Mouse (Mus musculus): Measurements from ENCODE around the gene Hmgcr. TPM values are rescaled to one million over a fixed set of nuclear protein-coding genes. Genes with fewer than 3 reads are reported as not detected.
A peak's percentile ranks its signal among the peaks of the same experiment; 100 is the strongest.

The Hmgcr gene
- polyA plus RNA-seq, 1 experiment from 2014 or later, result 26.5 TPM

- 55% methylated on average over 4 of the region's 4 CpGs for WGBS (ENCODE audit: insufficient replicate concordance)
- Histone ChIP-seq H3K27ac (ENCODE audit: low read depth) (no peak overlapping the region), H3K4me2 (ENCODE audit: low read depth, low read length) (no peak overlapping the region), H3K9ac (replicated peaks) (no peak overlapping the region), H3K27me3 (ENCODE audit: insufficient read depth, low read length) (no peaks in the 10 kb centered on the region), H3K4me1 (ENCODE audit: insufficient read depth) (no peaks in the 10 kb centered on the region), H3K36me3 (replicated peaks; ENCODE audit: insufficient read depth, low read length) (peaks cover 48% of the 10 kb centered on the region), H3K4me3 (ENCODE audit: low read depth, low read length) (no peak overlapping the region), H3K9me3 (ENCODE audit: low read length) (no peaks in the 10 kb centered on the region)
- ATAC-seq, result peak; percentile 23; the same call in 1 of the 2 replicates
- TF ChIP-seq CTCF (IDR thresholded peaks at IDR 0.05; ENCODE audit: low read depth), result no peak
- no peak for TF ChIP-seq EP300 (IDR thresholded peaks at IDR 0.05; ENCODE audit: low read depth)
- no peak for DNase-seq
These were observed 40.3 kb downstream of the Hmgcr start for GRCm38 (mm10) chr13:96630396-96630795.

- no peaks in the 10 kb centered on the region for H3K4me1 ChIP-seq (ENCODE audit: insufficient read depth)
- peaks cover 29% of the 10 kb centered on the region for H3K36me3 ChIP-seq (replicated peaks; ENCODE audit: insufficient read depth, low read length)
- 35% methylated on average over 1 of the region's 1 CpGs for WGBS (ENCODE audit: insufficient replicate concordance)
- H3K27ac ChIP-seq (ENCODE audit: low read depth), result no peak overlapping the region
- TF ChIP-seq CTCF (IDR thresholded peaks at IDR 0.05; ENCODE audit: low read depth), result no peak
- TF ChIP-seq EP300 (IDR thresholded peaks at IDR 0.05; ENCODE audit: low read depth), result no peak
- H3K4me3 ChIP-seq (ENCODE audit: low read depth, low read length), result no peak overlapping the region
- H3K4me2 ChIP-seq (ENCODE audit: low read depth, low read length), result no peak overlapping the region
- no peaks in the 10 kb centered on the region for H3K9me3 ChIP-seq (ENCODE audit: low read length)
- DNase-seq, result no peak
- H3K9ac ChIP-seq (replicated peaks), result no peak overlapping the region
- no peaks in the 10 kb centered on the region for H3K27me3 ChIP-seq (ENCODE audit: insufficient read depth, low read length)
- no peak for ATAC-seq
These were observed 49.8 kb downstream of the Hmgcr start for GRCm38 (mm10) chr13:96620891-96621290.

- Histone ChIP-seq H3K27ac (ENCODE audit: low read depth) (no peak overlapping the region), H3K4me2 (ENCODE audit: low read depth, low read length) (no peak overlapping the region), H3K4me1 (ENCODE audit: insufficient read depth) (no peaks in the 10 kb centered on the region), H3K4me3 (ENCODE audit: low read depth, low read length) (no peak overlapping the region), H3K36me3 (replicated peaks; ENCODE audit: insufficient read depth, low read length) (peaks cover 36% of the 10 kb centered on the region), H3K9ac (replicated peaks) (no peak overlapping the region), H3K27me3 (ENCODE audit: insufficient read depth, low read length) (no peaks in the 10 kb centered on the region), H3K9me3 (ENCODE audit: low read length) (no peaks in the 10 kb centered on the region)
- TF ChIP-seq EP300 (IDR thresholded peaks at IDR 0.05; ENCODE audit: low read depth) (no peak), CTCF (IDR thresholded peaks at IDR 0.05; ENCODE audit: low read depth) (no peak)
- WGBS (ENCODE audit: insufficient replicate concordance), result 69% methylated on average over 3 of the region's 3 CpGs
- ATAC-seq (no peak), DNase-seq (no peak)
These were observed 56.1 kb downstream of the Hmgcr start for GRCm38 (mm10) chr13:96614615-96615014.

GRCm38 (mm10) chr13:96604242-96604641 is 66.5 kb downstream of the Hmgcr start:
- WGBS (ENCODE audit: insufficient replicate concordance), result 67% methylated on average over 2 of the region's 2 CpGs
- no peak overlapping the region for H3K4me3 ChIP-seq (ENCODE audit: low read depth, low read length)
- no peak overlapping the region for H3K27ac ChIP-seq (ENCODE audit: low read depth)

GRCm38 (mm10) chr13:96599182-96599581 is 71.6 kb downstream of the Hmgcr start:
- WGBS (ENCODE audit: insufficient replicate concordance), result 92% methylated on average over 9 of the region's 9 CpGs
- no peak overlapping the region for H3K4me3 ChIP-seq (ENCODE audit: low read depth, low read length)
- ATAC-seq (no peak), DNase-seq (no peak)
- no peak overlapping the region for H3K4me2 ChIP-seq (ENCODE audit: low read depth, low read length)
- no peak overlapping the region for H3K9ac ChIP-seq (replicated peaks)
- TF ChIP-seq CTCF (IDR thresholded peaks at IDR 0.05; ENCODE audit: low read depth) (no peak), EP300 (IDR thresholded peaks at IDR 0.05; ENCODE audit: low read depth) (no peak)
- peaks cover 18% of the 10 kb centered on the region for H3K36me3 ChIP-seq (replicated peaks; ENCODE audit: insufficient read depth, low read length)
- no peaks in the 10 kb centered on the region for H3K27me3 ChIP-seq (ENCODE audit: insufficient read depth, low read length)
- H3K4me1 ChIP-seq (ENCODE audit: insufficient read depth), result no peaks in the 10 kb centered on the region
- H3K27ac ChIP-seq (ENCODE audit: low read depth), result no peak overlapping the region
- no peaks in the 10 kb centered on the region for H3K9me3 ChIP-seq (ENCODE audit: low read length)

More at GRCm38 (mm10) chr13:96604242-96604641, 66.5 kb downstream of the Hmgcr start:
- no peaks in the 10 kb centered on the region for H3K4me1 ChIP-seq (ENCODE audit: insufficient read depth)
- no peak for DNase-seq
- H3K4me2 ChIP-seq (ENCODE audit: low read depth, low read length), result no peak overlapping the region
- no peaks in the 10 kb centered on the region for H3K9me3 ChIP-seq (ENCODE audit: low read length)
- ATAC-seq, result no peak
- H3K27me3 ChIP-seq (ENCODE audit: insufficient read depth, low read length), result no peaks in the 10 kb centered on the region
- H3K9ac ChIP-seq (replicated peaks), result no peak overlapping the region
- TF ChIP-seq EP300 (IDR thresholded peaks at IDR 0.05; ENCODE audit: low read depth) (no peak), CTCF (IDR thresholded peaks at IDR 0.05; ENCODE audit: low read depth) (no peak)
- H3K36me3 ChIP-seq (replicated peaks; ENCODE audit: insufficient read depth, low read length), result peaks cover 23% of the 10 kb centered on the region

Other genes with a start within 250 kb of the Hmgcr start
- not detected in 2 replicates for gene Ankdd1b, start 199.7 kb downstream of the Hmgcr start, polyA plus RNA-seq (2015; fragmentation: Nextera tagmentation; extraction: Ambion mirVana)
- not detected in 2 replicates for gene Gm17622, start 180.2 kb downstream of the Hmgcr start, polyA plus RNA-seq (2015; fragmentation: Nextera tagmentation; extraction: Ambion mirVana)
- 1.3 TPM in 2 replicates for gene Polk, start 128.4 kb downstream of the Hmgcr start, polyA plus RNA-seq (2015; fragmentation: Nextera tagmentation; extraction: Ambion mirVana)
- gene Col4a3bp, start 128.3 kb downstream of the Hmgcr start, polyA plus RNA-seq (2015; fragmentation: Nextera tagmentation; extraction: Ambion mirVana), result 3.5 and 4.2 TPM in 2 replicates
- 0.02 TPM in 1 of 2 replicates, not detected in the other for gene Ankrd31, start 77.3 kb upstream of the Hmgcr start, polyA plus RNA-seq (2015; fragmentation: Nextera tagmentation; extraction: Ambion mirVana)

Measured in liver, postnatal 0 days (tissue).